Mouse (Mus musculus) kidney, postnatal 10 days (tissue): ENCODE measurements around the gene Fam216b.

Experiments used
- DNase-seq: peaks from one replicate; pipeline ENCODE4 v3.0.0; 2021; ENCODE audit warnings: mixed read lengths

Fam216b gene

DNA sequence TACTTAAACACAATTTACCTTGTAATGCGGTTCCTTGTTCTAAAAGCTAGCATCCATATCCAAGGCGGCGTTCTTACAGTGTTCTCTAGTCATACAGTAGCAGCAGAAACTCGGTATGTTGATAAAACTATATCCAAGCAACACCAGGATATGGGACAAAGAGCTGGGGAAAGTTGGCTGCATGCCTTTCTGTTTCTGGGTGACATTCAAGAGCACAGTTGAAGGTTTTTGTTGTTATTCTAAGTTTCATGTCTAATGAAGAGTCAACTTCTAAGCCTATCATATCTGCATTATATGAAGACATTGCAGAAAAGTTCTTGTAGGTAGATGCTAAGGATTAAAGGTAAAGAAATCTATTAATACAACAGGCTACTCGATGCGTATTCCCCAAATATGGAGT, at the start of gene Fam216b:
Gene Fam216b (minus strand): TSS at position 101 of the 400 bp plus-strand sequence.
- DNase-seq: no peak

DNA sequence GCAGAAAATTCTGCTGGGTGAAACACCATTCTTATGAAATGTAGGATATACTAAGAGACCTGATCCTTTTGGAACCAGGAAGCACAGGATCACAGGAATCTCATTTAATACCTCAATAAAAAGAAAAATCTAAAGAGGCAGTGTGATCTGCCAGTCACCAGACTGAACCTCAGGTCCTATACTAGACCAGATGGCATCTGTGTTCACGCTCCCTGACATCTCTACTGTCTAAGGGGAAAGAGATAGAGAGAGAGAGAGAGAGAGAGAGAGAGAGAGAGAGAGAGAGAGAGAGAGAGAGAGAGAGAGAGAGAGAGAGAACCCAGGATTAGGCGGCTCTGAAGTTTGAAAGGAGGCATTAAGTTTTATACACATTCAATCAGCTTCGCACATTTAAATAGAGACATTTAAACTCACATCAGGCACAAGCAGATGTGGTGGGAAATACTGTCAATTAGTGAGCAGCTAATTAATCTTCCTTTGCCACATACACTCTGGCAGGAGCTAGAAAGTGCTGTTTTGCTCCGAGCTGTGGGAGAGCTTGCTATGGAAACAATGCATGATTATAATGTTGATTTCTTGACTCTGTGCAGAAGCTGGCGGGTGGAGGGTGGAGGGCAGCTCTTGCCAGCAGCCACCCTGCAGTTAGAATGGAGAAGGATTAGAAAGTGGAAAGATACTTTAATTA, 43.7 kb upstream of the Fam216b start:
- no peak for DNase-seq

DNA sequence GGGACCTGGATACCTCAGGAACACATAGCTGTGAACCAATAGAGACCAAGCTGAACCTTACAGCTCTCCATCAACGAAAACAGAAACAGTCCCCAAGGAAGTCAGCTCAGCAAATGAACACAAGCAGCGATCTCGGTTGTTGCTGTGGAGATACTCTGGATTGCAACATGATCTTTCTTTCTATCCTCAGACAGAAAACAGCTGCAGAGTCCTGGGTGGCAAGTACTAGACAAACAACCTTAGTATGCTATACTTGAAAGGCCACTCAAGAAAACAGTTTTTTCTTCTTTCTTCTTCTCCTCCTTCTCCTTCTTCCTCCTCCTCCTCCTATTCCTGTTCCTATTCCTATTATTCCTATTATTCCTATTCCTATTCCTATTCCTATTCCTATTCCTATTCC, 37.9 kb upstream of the Fam216b start:
- DNase-seq: no peak

DNA sequence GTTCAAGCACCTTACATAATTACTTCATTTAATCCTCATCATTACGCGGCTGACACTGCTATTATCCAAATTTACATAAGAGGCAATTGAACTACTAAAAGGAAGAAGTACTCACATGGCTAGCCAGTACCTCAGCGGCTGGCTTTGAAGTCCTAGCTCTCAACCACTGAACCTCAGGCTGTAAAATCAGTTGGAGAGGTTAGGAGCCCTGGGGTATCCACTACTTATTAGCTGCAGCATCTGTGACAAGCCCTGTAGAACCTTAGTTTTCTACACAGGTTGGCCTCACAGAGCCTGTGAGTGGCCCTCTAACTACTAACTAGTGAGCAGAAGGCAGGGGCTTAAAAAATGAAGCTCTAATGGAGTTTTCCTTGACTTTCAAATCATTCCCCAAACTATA, 31.5 kb upstream of the Fam216b start:
- no peak for DNase-seq

DNA sequence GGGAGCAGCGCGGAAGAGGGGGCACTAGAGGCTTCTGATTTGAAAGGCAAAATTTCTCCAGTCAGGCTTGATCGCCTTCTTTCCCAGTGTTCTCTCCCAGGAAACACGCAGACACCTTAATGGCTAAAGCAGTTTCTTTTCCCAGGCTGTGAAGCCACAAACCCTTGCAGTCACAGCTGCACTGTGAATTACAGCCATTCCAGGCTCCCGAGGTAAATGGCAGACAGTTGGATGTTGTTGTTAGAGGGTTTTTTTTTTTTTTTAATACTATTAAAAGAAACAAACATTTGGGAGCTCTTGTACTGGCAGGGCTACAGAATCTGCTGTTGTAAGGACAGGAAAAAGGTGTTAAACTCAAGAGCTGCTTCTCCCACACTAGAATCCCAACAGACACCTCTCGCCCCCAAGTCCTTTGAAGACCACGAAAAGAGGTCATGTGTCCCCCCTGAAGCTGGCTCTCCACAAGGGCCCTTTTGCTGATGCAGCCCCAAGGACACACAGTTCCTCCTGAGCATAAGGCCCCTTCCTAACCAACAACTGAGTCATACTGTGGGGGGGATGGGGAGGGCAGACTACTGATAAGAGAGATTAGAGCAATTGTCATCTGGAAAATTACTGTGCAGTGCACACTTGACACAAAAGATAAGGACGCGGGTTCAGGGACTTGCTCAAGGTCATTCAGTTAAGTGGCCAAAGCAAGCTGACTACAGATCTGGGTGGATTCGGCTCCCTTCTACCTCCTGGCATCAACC, 30.8 kb upstream of the Fam216b start:
- DNase-seq: no peak

DNA sequence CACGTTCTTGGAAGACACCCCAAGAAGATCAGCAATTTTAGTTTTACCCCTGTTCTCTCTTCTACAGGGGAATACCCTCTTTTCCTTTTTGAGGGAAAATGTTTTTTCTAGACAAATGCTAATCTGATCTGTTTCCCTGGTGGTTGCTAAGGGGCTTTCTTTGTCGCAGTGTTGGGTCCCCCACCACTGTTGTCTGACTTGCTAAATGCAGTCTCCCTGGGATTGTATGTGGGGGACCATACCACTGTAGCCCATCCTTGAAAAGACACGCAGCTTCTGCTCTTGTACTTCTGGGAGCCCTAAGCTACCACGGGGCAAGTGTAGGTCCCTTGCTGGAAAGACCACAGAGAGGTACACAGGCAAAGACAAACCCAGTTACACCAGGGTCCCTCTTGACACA, 28.9 kb upstream of the Fam216b start:
- DNase-seq: no peak

DNA sequence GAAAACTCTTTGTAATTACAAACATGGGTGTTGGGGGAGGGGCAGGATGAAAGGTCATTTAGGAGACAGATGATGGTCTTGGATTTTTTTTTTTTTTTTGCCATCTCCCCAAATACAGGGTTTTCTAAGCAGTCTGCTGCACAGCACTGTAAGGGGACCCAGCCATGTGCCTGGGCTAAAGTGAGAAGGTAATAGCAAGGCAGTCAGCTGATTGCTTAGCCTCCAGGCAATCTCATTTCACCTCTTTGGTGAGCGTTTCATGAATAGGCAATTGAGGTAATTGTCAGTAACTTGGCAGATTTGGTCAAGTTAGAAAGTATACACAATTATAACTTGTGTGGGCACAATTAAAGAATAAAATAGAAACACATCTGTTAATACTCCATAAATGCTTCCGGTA, 28.5 kb upstream of the Fam216b start:
- no peak for DNase-seq

DNA sequence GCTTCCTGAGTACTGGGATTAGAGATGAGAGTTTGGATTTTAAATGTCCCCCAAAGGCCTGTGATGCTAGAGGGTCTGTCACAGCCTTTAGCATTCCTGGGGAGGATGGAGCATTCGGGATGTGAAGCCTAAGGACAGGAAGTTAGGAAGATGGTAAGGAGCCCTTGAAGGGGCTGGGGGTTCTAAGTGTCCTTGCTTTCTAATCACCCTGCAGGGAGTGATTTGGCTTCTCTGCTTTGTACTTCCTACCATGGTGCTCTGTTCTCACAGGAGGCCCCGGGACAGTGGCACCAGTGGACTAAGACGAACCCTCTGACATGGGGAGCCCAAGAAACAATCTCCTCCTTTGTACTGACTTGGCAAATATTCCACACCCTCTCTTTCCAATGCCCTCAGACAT, 23.7 kb upstream of the Fam216b start:
- no peak for DNase-seq

DNA sequence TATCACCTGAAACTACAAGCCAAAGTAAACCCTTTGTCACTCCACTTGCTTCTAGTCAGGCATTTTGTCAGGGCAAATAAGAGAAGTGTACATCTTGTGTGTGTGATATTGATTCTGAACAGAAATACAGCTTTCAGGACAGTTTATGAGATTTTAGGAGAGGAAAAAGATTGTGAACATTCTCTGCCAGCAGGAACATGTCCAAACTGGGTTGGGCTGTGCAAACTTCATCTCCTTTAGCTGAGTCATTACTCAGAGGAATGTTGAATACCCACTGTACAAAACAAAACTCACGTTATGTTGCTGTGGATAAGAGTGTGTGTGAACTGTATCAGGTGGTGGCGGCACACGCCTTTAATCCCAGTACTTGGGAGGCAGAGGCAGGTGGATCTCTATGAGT, 22.1 kb upstream of the Fam216b start:
- no peak for DNase-seq

DNA sequence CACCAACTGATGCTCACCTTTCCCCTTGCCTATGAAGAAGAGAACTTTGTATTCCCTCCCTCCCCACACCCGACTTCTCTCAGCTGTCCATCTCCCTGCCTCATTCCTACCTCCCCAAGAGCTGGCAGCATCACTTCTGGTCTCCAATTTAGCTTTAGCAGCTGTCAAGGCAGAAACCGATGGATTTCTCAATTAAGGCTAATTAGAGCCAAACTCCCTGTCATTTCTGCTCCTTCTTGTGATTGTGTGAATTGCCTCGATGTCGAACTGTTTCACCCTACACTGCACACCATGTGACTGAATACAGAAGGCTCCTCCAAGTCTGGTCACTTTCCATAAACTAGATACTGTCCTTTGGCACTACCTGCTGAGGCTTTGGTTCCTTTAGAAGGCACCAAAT, 20.6 kb upstream of the Fam216b start:
- DNase-seq: no peak

DNA sequence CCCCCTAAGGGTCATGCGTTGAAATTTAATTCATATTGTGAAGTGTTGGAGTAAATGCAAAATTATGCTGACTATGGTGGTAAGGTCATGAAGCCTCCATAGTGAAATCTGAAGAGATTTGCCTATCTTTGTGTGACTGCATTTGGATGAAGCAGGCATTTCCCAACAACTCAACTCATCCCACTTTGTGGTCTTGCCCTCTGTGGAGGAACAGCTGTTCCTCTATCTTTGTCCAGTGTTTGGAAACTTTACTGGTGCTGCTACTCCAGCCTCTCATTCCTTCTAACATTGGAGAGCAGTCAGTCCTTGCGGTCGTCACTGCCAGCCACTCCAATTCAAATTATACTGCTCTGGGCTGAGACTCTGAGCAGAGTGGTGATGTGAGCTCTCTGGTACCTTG, 19.6 kb upstream of the Fam216b start:
- DNase-seq: no peak

DNA sequence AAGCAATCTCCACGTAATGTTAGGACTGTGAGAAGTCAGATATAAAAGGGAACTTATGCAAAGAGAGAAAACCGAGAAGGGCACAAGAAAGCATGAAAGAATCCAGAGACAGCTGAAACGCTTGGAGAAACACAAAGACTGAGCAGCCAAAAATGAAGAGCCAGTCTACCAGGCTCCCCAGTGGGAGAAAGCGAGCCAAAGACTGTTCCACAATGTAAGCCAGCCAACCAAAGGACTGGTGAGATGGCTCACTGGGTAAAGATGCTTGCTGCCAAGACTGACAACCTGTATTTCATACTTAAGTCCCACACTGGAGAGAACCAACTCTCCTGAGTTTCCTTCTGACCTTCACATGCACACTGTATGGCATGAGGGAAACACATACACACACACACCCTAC, 784 bp upstream of the Fam216b start:
- no peak for DNase-seq

DNA sequence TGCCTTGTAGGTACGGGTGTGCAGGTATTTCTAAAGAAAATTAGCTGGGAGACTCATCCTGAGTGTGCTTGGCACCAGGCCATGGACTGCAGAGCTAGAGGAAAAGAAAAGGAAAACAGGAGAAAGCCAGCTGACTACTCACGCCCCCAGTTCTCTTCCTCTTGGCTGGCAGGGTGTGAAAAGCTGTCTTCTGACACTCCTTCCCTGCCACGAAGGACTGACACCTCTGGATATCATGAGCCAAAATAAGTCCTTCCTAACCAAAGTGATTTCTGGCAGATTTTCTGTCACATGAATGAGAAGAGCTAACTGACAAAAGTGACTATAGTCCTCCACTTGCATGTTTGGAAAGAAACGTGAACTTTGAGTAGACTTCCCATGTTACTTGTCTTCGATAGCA, 5.3 kb downstream of the Fam216b start:
- DNase-seq: no peak

DNA sequence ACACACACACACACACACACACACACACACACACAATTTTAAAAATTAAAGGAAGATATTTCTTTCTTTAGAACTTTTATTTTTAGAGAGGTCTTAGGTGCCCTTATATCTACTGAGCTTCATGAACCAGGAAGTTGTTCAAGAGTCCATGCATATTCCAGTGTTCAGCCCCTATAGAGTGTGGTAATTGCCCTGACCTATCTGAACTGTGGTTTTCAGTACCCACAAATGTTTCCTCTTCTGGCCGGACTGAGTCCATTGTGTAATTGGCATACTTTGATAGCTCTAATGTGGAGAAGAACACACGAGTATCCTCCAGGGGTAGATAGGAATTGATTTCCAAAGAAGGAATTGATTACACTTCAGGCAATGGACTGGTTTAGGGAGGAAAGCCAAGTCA, 11.3 kb downstream of the Fam216b start:
- DNase-seq: no peak

DNA sequence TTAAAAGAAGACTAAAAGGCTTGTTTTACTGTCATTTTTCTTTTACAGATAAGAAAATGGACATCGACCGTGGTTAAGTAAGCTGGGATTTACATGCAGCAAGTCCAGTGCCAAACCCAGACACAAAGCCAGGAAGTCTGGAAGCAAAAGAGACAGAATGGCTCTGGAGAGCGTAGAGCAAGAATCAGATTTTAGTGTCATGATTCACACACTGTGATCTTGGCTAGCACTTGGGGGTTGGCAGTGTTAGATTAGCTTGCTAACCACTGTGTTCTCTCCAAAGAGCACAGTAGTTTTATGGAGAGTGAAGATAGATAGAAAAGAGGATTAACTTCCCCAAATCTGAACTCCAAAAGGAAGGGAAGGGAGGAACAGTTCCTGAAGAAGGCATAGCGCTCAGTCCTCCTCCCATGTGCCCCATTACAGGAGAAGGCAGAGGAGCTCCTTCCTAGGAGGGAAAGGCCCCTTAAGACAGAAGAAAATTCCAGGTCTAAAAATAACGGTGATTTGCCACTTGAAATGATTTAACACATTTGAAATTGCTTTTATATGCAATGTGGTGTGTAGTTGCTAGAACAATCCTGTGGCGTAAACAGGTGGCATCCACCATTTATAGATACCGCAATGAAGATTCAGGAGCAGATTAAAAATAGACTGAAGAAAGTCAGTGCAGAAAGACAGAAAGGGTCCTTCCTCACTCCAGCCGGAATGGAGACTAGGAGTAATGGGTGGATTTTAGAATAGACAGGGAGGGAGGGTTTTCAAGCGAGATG, 22.7 kb downstream of the Fam216b start:
- no peak for DNase-seq

DNA sequence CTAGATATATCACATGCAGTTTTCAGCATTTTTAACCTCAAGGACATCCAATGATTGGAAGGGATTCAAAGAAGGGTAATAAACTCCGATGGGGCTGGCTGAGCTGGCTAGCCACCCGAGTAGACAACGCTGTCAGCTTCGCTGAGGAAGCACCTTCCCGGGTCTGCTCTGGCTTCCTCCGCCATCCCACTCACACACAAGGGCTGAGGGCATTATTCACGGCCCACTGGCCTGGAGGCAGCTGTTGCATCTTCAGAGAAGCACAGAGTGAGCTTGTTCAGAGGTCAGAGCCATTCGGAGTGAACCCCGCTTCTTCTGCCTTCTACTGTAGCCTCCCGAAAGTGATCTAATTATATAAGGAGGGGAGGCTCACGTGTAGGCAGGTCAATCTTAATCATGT, 26.3 kb downstream of the Fam216b start:
- no peak for DNase-seq

DNA sequence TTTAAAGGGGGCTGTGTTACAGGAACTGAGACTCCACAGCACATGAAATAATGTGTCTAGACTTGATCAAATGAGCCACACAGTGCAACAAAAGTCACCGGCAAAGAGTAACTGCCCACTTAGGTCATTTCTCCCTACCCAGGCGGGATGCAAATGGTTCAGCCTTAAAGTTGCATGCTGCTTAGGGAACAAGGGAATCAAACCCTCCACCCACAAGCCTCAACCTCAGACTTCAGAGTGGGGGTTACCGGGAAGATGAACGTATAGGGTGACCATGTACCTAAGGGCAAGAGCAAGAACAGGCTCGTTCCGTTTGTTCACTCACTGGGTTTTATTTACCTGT, 28.2 kb downstream of the Fam216b start:
- no peak for DNase-seq

DNA sequence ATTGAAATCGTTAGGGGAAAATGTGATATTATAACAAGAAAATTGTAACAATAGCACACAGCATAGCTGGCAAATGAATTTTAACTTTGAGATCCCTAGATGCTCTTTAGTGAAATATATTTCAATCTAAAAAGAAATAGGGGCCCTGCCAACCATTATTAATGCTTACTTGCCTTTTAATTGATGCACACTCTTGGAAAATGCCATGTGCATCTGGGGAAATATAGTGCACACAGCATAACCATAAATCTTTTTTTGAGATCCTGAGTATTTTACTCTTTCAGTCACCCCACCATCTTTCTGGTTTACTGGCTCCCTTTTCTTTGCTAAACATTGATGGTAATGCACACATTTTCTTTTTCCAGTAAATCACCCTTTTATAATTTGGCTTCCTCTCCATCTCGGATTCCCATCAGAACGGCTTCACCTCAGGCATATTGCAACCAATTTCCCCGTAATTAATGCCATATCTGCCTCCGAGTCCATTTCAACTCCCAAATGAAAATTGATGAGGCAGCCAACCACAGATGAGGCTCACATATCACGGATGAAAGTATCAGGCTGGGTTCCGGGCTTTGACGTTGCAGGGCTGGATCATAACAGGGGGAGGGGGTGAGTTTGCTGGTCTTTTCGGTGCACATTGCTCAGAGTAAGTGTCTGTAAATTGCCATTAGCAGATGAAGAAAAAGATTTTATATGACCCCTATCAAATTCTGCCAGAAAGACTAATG, 28.8 kb downstream of the Fam216b start:
- no peak for DNase-seq

DNA sequence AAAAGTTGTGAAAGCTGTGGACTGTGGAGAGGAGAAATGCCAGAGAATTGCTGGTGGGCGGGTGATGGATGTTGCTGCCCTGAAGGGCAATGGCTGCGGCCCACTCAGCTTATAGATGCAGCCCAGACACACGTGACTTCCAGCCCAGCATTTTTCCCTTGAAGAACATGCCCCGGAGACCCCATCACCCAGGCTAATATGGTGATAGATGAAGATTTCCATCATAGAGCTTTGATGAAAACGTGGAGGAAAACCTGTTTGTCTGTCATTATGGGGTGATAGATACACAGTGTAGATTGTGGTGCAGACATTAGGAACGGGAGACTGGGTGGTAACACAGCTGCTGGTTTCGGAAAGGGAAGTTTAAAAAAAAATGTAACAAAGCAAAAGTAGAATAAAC, 31.4 kb downstream of the Fam216b start:
- no peak for DNase-seq

DNA sequence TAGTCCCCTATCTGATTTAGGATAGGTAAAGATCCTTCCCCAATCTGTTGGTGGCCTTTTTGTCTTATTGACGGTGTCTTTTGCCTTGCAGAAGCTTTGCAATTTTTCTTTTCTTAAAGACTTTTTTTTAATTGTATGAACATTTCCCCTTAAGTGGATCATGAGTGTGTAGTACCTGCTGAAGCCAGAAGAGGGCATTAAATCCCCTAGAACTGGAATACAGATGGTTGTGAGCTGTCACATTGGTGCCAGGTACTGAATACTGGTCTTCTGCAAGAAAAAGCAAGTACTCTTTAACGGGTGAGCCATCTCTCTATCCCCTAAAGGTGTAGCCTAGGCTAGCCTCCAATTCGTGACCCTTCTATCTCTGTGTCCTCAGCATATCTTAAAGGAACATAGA, 32.4 kb downstream of the Fam216b start:
- DNase-seq: no peak

DNA sequence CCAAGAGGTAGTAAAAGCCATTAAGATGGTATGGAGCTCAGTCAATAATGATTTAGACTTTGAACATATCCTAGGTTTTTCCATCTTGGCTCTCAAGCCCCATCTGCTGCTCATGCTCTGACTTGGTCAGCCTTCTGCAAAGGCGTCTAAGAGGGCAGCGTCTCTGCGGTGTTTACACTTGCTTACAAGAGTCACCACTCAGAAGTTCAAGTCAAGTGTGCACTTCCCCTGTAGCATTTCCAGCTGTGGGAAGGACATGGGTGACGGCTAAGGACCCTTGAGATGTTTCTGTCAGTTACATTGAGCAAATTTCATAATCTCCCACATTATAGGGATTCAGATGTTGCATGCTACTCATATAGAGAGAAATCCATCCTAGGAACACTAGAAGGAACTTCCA, 40.1 kb downstream of the Fam216b start:
- no peak for DNase-seq

DNA sequence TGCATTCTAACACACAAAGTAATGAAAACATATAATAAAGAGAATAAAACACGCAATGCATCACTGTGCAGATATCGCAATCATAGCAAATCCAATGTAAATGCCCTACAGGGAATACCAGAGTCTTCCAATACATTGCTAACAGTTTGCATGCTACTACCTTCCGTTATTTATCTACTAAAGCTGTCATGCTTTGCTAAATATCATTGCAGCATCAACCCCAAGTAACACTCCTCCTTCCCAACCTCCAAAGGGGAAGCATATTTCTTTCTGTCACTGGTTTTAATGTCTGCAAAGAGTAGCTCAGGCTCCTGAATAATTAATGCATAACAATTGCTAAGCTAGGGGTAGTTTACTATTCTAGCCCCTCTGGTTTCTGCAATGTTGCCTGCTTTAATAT, 40.5 kb downstream of the Fam216b start:
- DNase-seq: no peak

DNA sequence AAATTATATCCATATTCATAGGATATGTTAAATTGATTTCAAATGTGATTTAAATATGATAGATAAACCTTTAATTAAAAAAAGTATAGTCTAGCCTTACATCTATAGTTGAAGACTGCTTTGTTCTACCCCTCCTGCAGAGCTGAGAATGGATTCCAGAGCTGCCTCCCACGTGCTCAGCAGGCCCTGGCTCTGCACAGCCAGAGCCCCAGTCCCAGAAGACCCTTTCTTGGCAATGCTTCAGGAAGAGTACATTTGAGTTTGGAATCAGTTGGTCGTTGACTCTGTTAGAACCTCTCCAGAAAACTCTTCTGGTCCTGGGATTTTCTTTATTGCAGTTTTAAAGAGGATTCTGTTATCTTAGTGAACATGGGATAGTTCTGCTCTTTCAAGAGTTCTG, 45.7 kb downstream of the Fam216b start:
- no peak for DNase-seq
